Mouse (Mus musculus): ENCODE measurements around the gene Rnase2a.
"Not testable (repeated sequence)": the region's sequence is repeated elsewhere in the genome, so short reads cannot be mapped to it uniquely, and the experiment has no call there.

GRCm38 (mm10) chr14:51220075-51220474 lies 35.8 kb downstream of the Rnase2a start:
- not testable (repeated sequence) for TF ChIP-seq EP300 (IDR thresholded peaks at IDR 0.05; ENCODE audit: insufficient read depth, low read depth, low read length); CTCF (IDR thresholded peaks at IDR 0.05; ENCODE audit: low read depth, low read length); POLR2A (IDR thresholded peaks at IDR 0.05; ENCODE audit: insufficient read depth, low read length)
